In genomic region chr11:26381499-26381898, GRCm38 (mm10) we compare ENCODE assay signal across 21 mouse cellular contexts.
"Had no signal": no experiment of that assay in that cellular context is flagged by ENCODE, and none has a peak within 500 bp of the region (broad histone marks: within the 10 kb centered on the region; RNA-seq: fewer than 3 reads in every experiment).

No protein-coding gene starts in this region.

- H3K27ac ChIP-seq: lung, embryonic 15.5 days; macrophage; midbrain, embryonic 13.5 days; midbrain, embryonic 15.5 days; neural tube, embryonic 13.5 days; neural tube, embryonic 15.5 days had no signal

- H3K9ac ChIP-seq: liver, postnatal 0 days; lung, embryonic 15.5 days; midbrain, embryonic 13.5 days; midbrain, embryonic 15.5 days; neural tube, embryonic 13.5 days; neural tube, embryonic 15.5 days had no signal

- H3K4me1 ChIP-seq: lung, embryonic 15.5 days; megakaryocyte, embryonic 14.5 days; midbrain, embryonic 13.5 days; midbrain, embryonic 15.5 days; neural tube, embryonic 13.5 days; neural tube, embryonic 15.5 days had no signal

- H3K4me3 ChIP-seq: lung, embryonic 15.5 days; megakaryocyte, embryonic 14.5 days; midbrain, embryonic 13.5 days; midbrain, embryonic 15.5 days; neural tube, embryonic 13.5 days; neural tube, embryonic 15.5 days had no signal

- H3K9me3 ChIP-seq: lung, embryonic 15.5 days; megakaryocyte, embryonic 14.5 days; midbrain, embryonic 13.5 days; midbrain, embryonic 15.5 days; neural tube, embryonic 13.5 days; neural tube, embryonic 15.5 days had no signal

- H3K4me2 ChIP-seq: lung, embryonic 15.5 days; midbrain, embryonic 11.5 days; midbrain, embryonic 13.5 days; midbrain, embryonic 15.5 days; neural tube, embryonic 13.5 days; neural tube, embryonic 15.5 days had no signal

- DNase-seq: liver, postnatal 0 days; lung, adult 2 months; lung, postnatal 14 days; lung, postnatal 36 days; retina, postnatal 1 day; right cerebral cortex, adult 18-20 months; right cerebral cortex, postnatal 25 days; right cerebral cortex, postnatal 4 days; spleen, adult 18-20 months; thymus, adult 18-20 months; thymus, postnatal 25 days; thymus, postnatal 4 days had no signal

- H3K36me3 ChIP-seq: lung, embryonic 15.5 days; midbrain, embryonic 13.5 days; midbrain, embryonic 15.5 days; neural tube, embryonic 13.5 days; neural tube, embryonic 15.5 days had no signal

- ATAC-seq: liver, postnatal 0 days; lung, postnatal 0 days; midbrain, embryonic 13.5 days; midbrain, embryonic 15.5 days had no signal

- H3K27me3 ChIP-seq: lung, embryonic 15.5 days; midbrain, embryonic 13.5 days; midbrain, embryonic 15.5 days; neural tube, embryonic 13.5 days; neural tube, embryonic 15.5 days had no signal
